ENCODE assay signal across 19 mouse cellular contexts in the genomic region with DNA sequence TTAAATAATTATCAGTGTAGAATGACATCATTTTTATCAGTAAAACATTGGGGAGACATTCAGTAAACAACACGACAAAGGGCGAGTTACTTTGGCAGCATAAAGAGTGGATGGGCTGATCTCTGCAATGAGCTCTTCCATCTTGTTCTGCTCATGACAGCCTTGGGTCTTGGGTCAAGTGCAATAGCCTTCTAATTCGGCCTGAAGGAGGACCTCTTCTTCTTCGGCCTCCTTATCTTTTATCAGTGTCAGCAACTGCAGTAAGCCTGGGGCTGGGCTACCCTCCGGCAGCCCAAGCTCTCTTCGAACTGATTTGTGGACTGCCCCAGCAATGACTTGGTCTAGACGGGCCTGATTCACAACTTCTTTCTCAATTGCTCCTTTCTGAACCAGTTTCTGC. TPM values are rescaled to one million over a fixed set of nuclear protein-coding genes. Genes with fewer than 3 reads are reported as not detected.
DNase-seq lines count a peak whose midpoint lies in the region; ATAC-seq and TF ChIP-seq lines count a peak whose summit lies in the region.
"Had no signal": no experiment of that assay in that cellular context is flagged by ENCODE, and none has a peak within 500 bp of the region (broad histone marks: within the 10 kb centered on the region; RNA-seq: fewer than 3 reads in every experiment).

No protein-coding gene starts in this region.

- H3K4me1 ChIP-seq in forebrain, embryonic 13.5 days: peaks cover 25% of the 10 kb centered on the region
- peaks cover 3% of the 10 kb centered on the region; the same call in 1 of the 2 replicates for H3K4me1 ChIP-seq in forebrain, embryonic 11.5 days (replicated peaks; ENCODE audit: control insufficient read depth, insufficient read depth, low read length)
- H3K4me1 ChIP-seq in cortical plate, adult 2 months (ENCODE audit: control insufficient read depth, insufficient read depth, low read length): peaks cover 11% of the 10 kb centered on the region; the same call in 1 of the 2 replicates
- peaks cover 29% of the 10 kb centered on the region for H3K4me1 ChIP-seq in midbrain, embryonic 15.5 days
- peaks cover 9% of the 10 kb centered on the region; the same call in 1 of the 2 replicates for H3K4me1 ChIP-seq in kidney, embryonic 14.5 days (ENCODE audit: control insufficient read depth, insufficient read depth, low read length)

- 89% methylated on average over 7 of the region's 7 CpGs for WGBS in forebrain, embryonic 13.5 days
- WGBS in forebrain, embryonic 11.5 days: 91% methylated on average over 7 of the region's 7 CpGs
- 92% methylated on average over 7 of the region's 7 CpGs for WGBS in midbrain, embryonic 15.5 days
- WGBS in kidney, embryonic 14.5 days: 87% methylated on average over 7 of the region's 7 CpGs

- peak overlapping the region; percentile 87; the same call in 1 of the 2 replicates for H3K4me2 ChIP-seq in forebrain, embryonic 13.5 days
- no peak overlapping the region for H3K4me2 ChIP-seq in forebrain, embryonic 11.5 days (ENCODE audit: low read depth, low read length, severe bottlenecking)
- H3K4me2 ChIP-seq in midbrain, embryonic 15.5 days: peak overlapping the region; percentile 88; the same call in 1 of the 2 replicates
- H3K4me2 ChIP-seq in kidney, embryonic 14.5 days (replicated peaks; ENCODE audit: low read depth, low read length): no peak overlapping the region

- no peak for TF ChIP-seq CTCF in layer of hippocampus, adult 2 months (conservative IDR thresholded peaks at IDR 0.05)
- no peak for TF ChIP-seq CTCF in cortical plate, adult 2 months (IDR thresholded peaks at IDR 0.05; ENCODE audit: extremely low read depth, insufficient read depth, low read length)

- H3K9me3 ChIP-seq in forebrain, embryonic 13.5 days (replicated peaks): no peaks in the 10 kb centered on the region
- no peaks in the 10 kb centered on the region for H3K9me3 ChIP-seq in forebrain, embryonic 11.5 days (ENCODE audit: control insufficient read depth, low read length)
- H3K9me3 ChIP-seq in midbrain, embryonic 15.5 days: no peaks in the 10 kb centered on the region
- H3K9me3 ChIP-seq in kidney, embryonic 14.5 days (ENCODE audit: control insufficient read depth, low read length): no peaks in the 10 kb centered on the region

- DNase-seq in forebrain, embryonic 11.5 days (ENCODE audit: low spot score): no peak
- no peak for DNase-seq in layer of hippocampus, adult 2 months (ENCODE audit: low spot score in 2 of 2)
- DNase-seq in layer of hippocampus, adult 9-11 months: no peak
- DNase-seq in gastrocnemius, postnatal 10 days: no peak
- DNase-seq: cerebellum, postnatal 10 days; gastrocnemius, adult 2 months; heart, adult 2 months; heart, postnatal 14 days; kidney, adult 11 months; kidney, postnatal 25 days; left cerebral cortex, postnatal 4 days; lung, adult 2 months; right cerebral cortex, postnatal 25 days had no signal

- H3K27me3 ChIP-seq in forebrain, embryonic 13.5 days: no peaks in the 10 kb centered on the region
- H3K27me3 ChIP-seq in forebrain, embryonic 11.5 days (ENCODE audit: control insufficient read depth, insufficient read depth, low read length): no peaks in the 10 kb centered on the region
- H3K27me3 ChIP-seq in midbrain, embryonic 15.5 days (replicated peaks): no peaks in the 10 kb centered on the region
- no peaks in the 10 kb centered on the region for H3K27me3 ChIP-seq in kidney, embryonic 14.5 days (ENCODE audit: control insufficient read depth, insufficient read depth, low read length)

- H3K27ac ChIP-seq in forebrain, embryonic 13.5 days: no peak overlapping the region
- no peak overlapping the region for H3K27ac ChIP-seq in forebrain, embryonic 11.5 days (ENCODE audit: low read depth, low read length)
- peak overlapping the region; percentile 94 for H3K27ac ChIP-seq in layer of hippocampus, adult 2 months
- no peak overlapping the region for H3K27ac ChIP-seq in cortical plate, adult 2 months (ENCODE audit: insufficient read depth, low read length)
- no peak overlapping the region for H3K27ac ChIP-seq in midbrain, embryonic 15.5 days
- no peak overlapping the region for H3K27ac ChIP-seq in kidney, embryonic 14.5 days (ENCODE audit: low read depth, low read length)
- H3K27ac ChIP-seq: heart, adult 2 months had no signal

- no peak for ATAC-seq in forebrain, embryonic 13.5 days
- ATAC-seq in forebrain, embryonic 11.5 days (replicated peaks; ENCODE audit: low FRiP score): no peak
- ATAC-seq in midbrain, embryonic 15.5 days (replicated peaks): no peak
- ATAC-seq in kidney, embryonic 14.5 days (ENCODE audit: low FRiP score, low TSS enrichment): no peak

- H3K4me3 ChIP-seq in forebrain, embryonic 13.5 days: no peak overlapping the region
- H3K4me3 ChIP-seq in forebrain, embryonic 11.5 days (ENCODE audit: low read depth, low read length): no peak overlapping the region
- peak overlapping the region; percentile 69 for H3K4me3 ChIP-seq in layer of hippocampus, adult 2 months
- H3K4me3 ChIP-seq in cortical plate, adult 2 months (ENCODE audit: insufficient read depth, low read length): peak overlapping the region; percentile 91; the same call in 1 of the 2 replicates
- peak overlapping the region; percentile 83; the same call in 1 of the 2 replicates for H3K4me3 ChIP-seq in midbrain, embryonic 15.5 days
- H3K4me3 ChIP-seq in kidney, embryonic 14.5 days (ENCODE audit: low read length): no peak overlapping the region

- no peak for TF ChIP-seq POLR2A in cortical plate, adult 2 months (IDR thresholded peaks at IDR 0.05; ENCODE audit: extremely low read depth, insufficient read depth, low read length)

- peaks cover 12% of the 10 kb centered on the region for H3K36me3 ChIP-seq in forebrain, embryonic 13.5 days (ENCODE audit: poor library complexity, severe bottlenecking)
- no peaks in the 10 kb centered on the region for H3K36me3 ChIP-seq in forebrain, embryonic 11.5 days (ENCODE audit: control insufficient read depth, insufficient read depth, low read length)
- H3K36me3 ChIP-seq in midbrain, embryonic 15.5 days (replicated peaks): no peaks in the 10 kb centered on the region
- H3K36me3 ChIP-seq in kidney, embryonic 14.5 days (ENCODE audit: control insufficient read depth, insufficient read depth, low read length): peaks cover 8% of the 10 kb centered on the region; the same call in 1 of the 2 replicates

- peak overlapping the region; percentile 95 for H3K9ac ChIP-seq in forebrain, embryonic 13.5 days
- H3K9ac ChIP-seq in forebrain, embryonic 11.5 days (ENCODE audit: low read length): no peak overlapping the region
- no peak overlapping the region for H3K9ac ChIP-seq in midbrain, embryonic 15.5 days
- no peak overlapping the region for H3K9ac ChIP-seq in kidney, embryonic 14.5 days (ENCODE audit: low read depth, low read length)

RNA-seq across cellular contexts. Expression of gene Moap1, which starts 1.4 kb away (rescaled TPM):
- 38.7 and 45.2 TPM in 2 replicates for polyA plus RNA-seq in forebrain, embryonic 13.5 days (2015; fragmentation: Nextera tagmentation; extraction: Ambion mirVana)
- 31.9 and 34.4 TPM in 2 replicates for polyA plus RNA-seq in forebrain, embryonic 11.5 days (2014; fragmentation: Nextera tagmentation; extraction: Ambion mirVana)
- 10 to 100 TPM; 24.3 to 24.9 TPM for total RNA-seq in layer of hippocampus, adult 2 months (2021)
- polyA plus RNA-seq in cortical plate, adult 2 months (2012; rRNA removed): 10.7 and 11.0 TPM in 2 replicates
- polyA plus RNA-seq in midbrain, embryonic 15.5 days (2015; fragmentation: Nextera tagmentation; extraction: Ambion mirVana): 73.2 and 73.3 TPM in 2 replicates
- 1 to 10 TPM; 6.4 to 6.8 TPM for total RNA-seq in gastrocnemius, postnatal 10 days (2021)
- 21.1 and 25.9 TPM in 2 replicates for polyA plus RNA-seq in kidney, embryonic 14.5 days (2014; fragmentation: Nextera tagmentation; extraction: Ambion mirVana)

RNA-seq across cellular contexts. Expression of gene Tmem251, which starts 1.5 kb away (rescaled TPM):
- 12.4 and 14.3 TPM in 2 replicates for polyA plus RNA-seq in forebrain, embryonic 13.5 days (2015; fragmentation: Nextera tagmentation; extraction: Ambion mirVana)
- polyA plus RNA-seq in forebrain, embryonic 11.5 days (2014; fragmentation: Nextera tagmentation; extraction: Ambion mirVana): 12.7 and 14.0 TPM in 2 replicates
- total RNA-seq in layer of hippocampus, adult 2 months (2021): 1 to 10 TPM; 5.1 TPM
- polyA plus RNA-seq in cortical plate, adult 2 months (2012; rRNA removed): 3.9 and 4.0 TPM in 2 replicates
- polyA plus RNA-seq in midbrain, embryonic 15.5 days (2015; fragmentation: Nextera tagmentation; extraction: Ambion mirVana): 11.9 and 13.2 TPM in 2 replicates
- total RNA-seq in gastrocnemius, postnatal 10 days (2021): 1 to 10 TPM; 2.3 to 2.7 TPM
- polyA plus RNA-seq in kidney, embryonic 14.5 days (2014; fragmentation: Nextera tagmentation; extraction: Ambion mirVana): 11.9 and 12.1 TPM in 2 replicates

RNA-seq across cellular contexts. Expression of gene Gm28051, which starts 15.5 kb away (rescaled TPM):
- polyA plus RNA-seq in forebrain, embryonic 13.5 days (2015; fragmentation: Nextera tagmentation; extraction: Ambion mirVana): not detected in 2 replicates
- not detected in 2 replicates for polyA plus RNA-seq in forebrain, embryonic 11.5 days (2014; fragmentation: Nextera tagmentation; extraction: Ambion mirVana)
- not detected for total RNA-seq in layer of hippocampus, adult 2 months (2021)
- not detected in 2 replicates for polyA plus RNA-seq in cortical plate, adult 2 months (2012; rRNA removed)
- polyA plus RNA-seq in midbrain, embryonic 15.5 days (2015; fragmentation: Nextera tagmentation; extraction: Ambion mirVana): not detected in 2 replicates
- not detected for total RNA-seq in gastrocnemius, postnatal 10 days (2021)
- not detected in 2 replicates for polyA plus RNA-seq in kidney, embryonic 14.5 days (2014; fragmentation: Nextera tagmentation; extraction: Ambion mirVana)
- total RNA-seq: adrenal gland, postnatal 4 days; gastrocnemius, adult 2 months; heart, adult 2 months; heart, postnatal 14 days; layer of hippocampus, postnatal 14 days; left cerebral cortex, postnatal 4 days had no signal
- polyA plus RNA-seq: heart, adult 2 months; lung, adult 2 months had no signal

RNA-seq across cellular contexts. Expression of gene Gon7, which starts 15.5 kb away (rescaled TPM):
- polyA plus RNA-seq in forebrain, embryonic 13.5 days (2015; fragmentation: Nextera tagmentation; extraction: Ambion mirVana): 48.1 and 54.9 TPM in 2 replicates
- polyA plus RNA-seq in forebrain, embryonic 11.5 days (2014; fragmentation: Nextera tagmentation; extraction: Ambion mirVana): 45.9 and 46.0 TPM in 2 replicates
- total RNA-seq in layer of hippocampus, adult 2 months (2021): 10 to 100 TPM; 13.2 to 13.4 TPM
- 10.8 and 11.2 TPM in 2 replicates for polyA plus RNA-seq in cortical plate, adult 2 months (2012; rRNA removed)
- 46.7 and 51.0 TPM in 2 replicates for polyA plus RNA-seq in midbrain, embryonic 15.5 days (2015; fragmentation: Nextera tagmentation; extraction: Ambion mirVana)
- 1 to 10 TPM; 6.7 to 7.4 TPM for total RNA-seq in gastrocnemius, postnatal 10 days (2021)
- polyA plus RNA-seq in kidney, embryonic 14.5 days (2014; fragmentation: Nextera tagmentation; extraction: Ambion mirVana): 34.7 and 38.1 TPM in 2 replicates

RNA-seq across cellular contexts. Expression of gene Ubr7, which starts 15.7 kb away (rescaled TPM):
- 48.6 and 53.6 TPM in 2 replicates for polyA plus RNA-seq in forebrain, embryonic 13.5 days (2015; fragmentation: Nextera tagmentation; extraction: Ambion mirVana)
- polyA plus RNA-seq in forebrain, embryonic 11.5 days (2014; fragmentation: Nextera tagmentation; extraction: Ambion mirVana): 70.6 and 79.2 TPM in 2 replicates
- 10 to 100 TPM; 29.8 to 31.3 TPM for total RNA-seq in layer of hippocampus, adult 2 months (2021)
- polyA plus RNA-seq in cortical plate, adult 2 months (2012; rRNA removed): 31.7 and 33.6 TPM in 2 replicates
- 35.1 and 35.9 TPM in 2 replicates for polyA plus RNA-seq in midbrain, embryonic 15.5 days (2015; fragmentation: Nextera tagmentation; extraction: Ambion mirVana)
- 10 to 100 TPM; 15.2 to 17.7 TPM for total RNA-seq in gastrocnemius, postnatal 10 days (2021)
- 33.7 and 53.7 TPM in 2 replicates for polyA plus RNA-seq in kidney, embryonic 14.5 days (2014; fragmentation: Nextera tagmentation; extraction: Ambion mirVana)

Comparison
In these comparisons a context has a peak if more than half of its experiments do, and no peak if none do; other contexts are left out.
1. H3K4me2 ChIP-seq: peak in forebrain, embryonic 13.5 days (single experiment) and midbrain, embryonic 15.5 days (single experiment); none in forebrain, embryonic 11.5 days (single experiment) and kidney, embryonic 14.5 days (single experiment).
2. H3K4me3 ChIP-seq: peak in layer of hippocampus, adult 2 months (single experiment), cortical plate, adult 2 months (single experiment) and midbrain, embryonic 15.5 days (single experiment); none in forebrain, embryonic 13.5 days (single experiment), forebrain, embryonic 11.5 days (single experiment) and kidney, embryonic 14.5 days (single experiment).